12 mouse cellular contexts compared by ENCODE assay signal in the genomic region with DNA sequence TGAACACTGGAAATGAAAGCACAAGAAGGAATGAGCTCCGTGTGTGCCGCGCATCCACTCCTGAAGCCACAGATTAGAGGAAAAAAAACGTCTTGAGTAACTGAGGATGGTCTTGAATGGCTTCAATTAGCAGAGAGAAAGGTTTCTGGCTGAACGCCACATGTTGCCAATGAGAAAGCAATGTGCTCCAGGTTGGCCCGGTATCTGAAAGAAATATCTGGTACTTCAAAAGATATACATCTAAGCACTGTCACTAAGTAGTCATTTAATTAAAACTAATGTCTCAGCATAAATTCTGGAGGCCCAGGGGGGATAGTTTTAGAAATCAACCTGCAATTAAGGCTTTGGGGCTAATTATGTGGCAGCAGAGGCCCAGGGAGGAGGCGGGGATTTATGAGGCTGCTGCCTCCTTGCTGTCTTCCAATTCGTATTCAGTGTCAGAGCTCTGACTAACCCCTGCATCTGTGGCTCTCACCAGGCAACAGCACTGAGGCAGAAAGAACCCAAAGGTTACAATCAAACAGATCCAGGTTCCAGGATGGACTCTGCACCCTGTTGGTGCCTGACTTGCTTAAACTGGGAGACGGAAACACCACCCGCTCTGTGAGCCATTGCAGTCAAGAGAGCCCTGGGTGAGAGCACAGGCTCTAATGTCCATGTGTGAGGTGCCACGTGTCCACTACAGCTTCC.
DNase-seq lines count a peak whose midpoint lies in the region; ATAC-seq and TF ChIP-seq lines count a peak whose summit lies in the region.
"Had no signal": no experiment of that assay in that cellular context is flagged by ENCODE, and none has a peak within 500 bp of the region (broad histone marks: within the 10 kb centered on the region; RNA-seq: fewer than 3 reads in every experiment).

No protein-coding gene starts in this region.

- no peak overlapping the region for H3K4me2 ChIP-seq in intestine, embryonic 16.5 days (ENCODE audit: low read depth, low read length)
- H3K4me2 ChIP-seq: heart, embryonic 12.5 days had no signal

- H3K79me2 ChIP-seq in liver, adult 2 months (ENCODE audit: control insufficient read depth, insufficient read depth, low read length): no peaks in the 10 kb centered on the region; the same call in 1 of the 2 replicates

- no peak overlapping the region for H3K27ac ChIP-seq in cerebellum, adult 2 months (ENCODE audit: insufficient read depth, low read length)
- H3K27ac ChIP-seq in intestine, embryonic 16.5 days (ENCODE audit: low read length): no peak overlapping the region
- no peak overlapping the region for H3K27ac ChIP-seq in liver, adult 2 months (replicated peaks; ENCODE audit: insufficient read depth, low read depth, low read length)
- H3K27ac ChIP-seq: macrophage had no signal

- peak; percentile 45 to 46 for DNase-seq in cerebellum, postnatal 10 days
- no peak for DNase-seq in cerebellum, adult 2 months
- peak; percentile 40 for DNase-seq in MN1 (ENCODE audit: low spot score)
- peak; percentile 87 for DNase-seq in liver, adult 2 months (ENCODE audit: extremely low read depth, low read depth, low spot score)
- no peak for DNase-seq in spleen, postnatal 4 days (ENCODE audit: low spot score in 2 of 2)
- no peak for DNase-seq in cerebellum, adult 9-10 months
- DNase-seq: left cerebral cortex, postnatal 4 days; thymus, postnatal 25 days had no signal

- no peaks in the 10 kb centered on the region for H3K4me1 ChIP-seq in cerebellum, adult 2 months (ENCODE audit: control insufficient read depth, insufficient read depth, low read length)
- 0 out of 2 replicates have a peak, but pooled peaks cover 7% of the 10 kb centered on the region for H3K4me1 ChIP-seq in intestine, embryonic 16.5 days (ENCODE audit: control insufficient read depth, insufficient read depth, low read length)
- peaks cover 8% of the 10 kb centered on the region; the same call in 1 of the 2 replicates for H3K4me1 ChIP-seq in liver, adult 2 months (ENCODE audit: control insufficient read depth, insufficient read depth, low read length)
- H3K4me1 ChIP-seq: heart, embryonic 12.5 days had no signal

- no peak for TF ChIP-seq CTCF in cerebellum, adult 2 months (IDR thresholded peaks at IDR 0.05; ENCODE audit: borderline replicate concordance, insufficient read depth, low read depth, low read length)
- TF ChIP-seq CTCF in liver, adult 2 months (IDR thresholded peaks at IDR 0.05; ENCODE audit: low read depth, low read length): no peak

- no peak overlapping the region for H3K9ac ChIP-seq in intestine, embryonic 16.5 days (ENCODE audit: low read depth, low read length)
- no peak overlapping the region for H3K9ac ChIP-seq in liver, adult 2 months (ENCODE audit: low read depth, low read length)
- H3K9ac ChIP-seq: heart, embryonic 12.5 days had no signal

- WGBS in cerebellum, adult 2 months: 67% methylated on average over 11 of the region's 11 CpGs
- WGBS in intestine, embryonic 16.5 days: 73% methylated on average over 11 of the region's 11 CpGs
- WGBS in liver, adult 2 months: 63% methylated on average over 11 of the region's 11 CpGs

- no peaks in the 10 kb centered on the region for H3K9me3 ChIP-seq in intestine, embryonic 16.5 days (ENCODE audit: control insufficient read depth, low read length)
- H3K9me3 ChIP-seq: heart, embryonic 12.5 days had no signal

- peak; percentile 79 for ATAC-seq in intestine, embryonic 16.5 days
- ATAC-seq in granulocyte monocyte progenitor cell, adult 5-6 weeks (replicated peaks; ENCODE audit: poor library complexity, severe bottlenecking): no peak

- no peaks in the 10 kb centered on the region for H3K27me3 ChIP-seq in cerebellum, adult 2 months (ENCODE audit: control insufficient read depth, insufficient read depth, low read length)
- H3K27me3 ChIP-seq in intestine, embryonic 16.5 days (replicated peaks; ENCODE audit: control insufficient read depth, insufficient read depth, low read length): no peaks in the 10 kb centered on the region
- H3K27me3 ChIP-seq in liver, adult 2 months (ENCODE audit: control insufficient read depth, insufficient read depth, low read length): no peaks in the 10 kb centered on the region
- H3K27me3 ChIP-seq: heart, embryonic 12.5 days had no signal

- H3K36me3 ChIP-seq in intestine, embryonic 16.5 days (ENCODE audit: control insufficient read depth, insufficient read depth, low read length): no peaks in the 10 kb centered on the region
- H3K36me3 ChIP-seq in liver, adult 2 months (ENCODE audit: control insufficient read depth, insufficient read depth, low read length): no peaks in the 10 kb centered on the region
- H3K36me3 ChIP-seq: heart, embryonic 12.5 days had no signal

- H3K4me3 ChIP-seq in cerebellum, adult 2 months (replicated peaks; ENCODE audit: insufficient read depth, low read depth, low read length): no peak overlapping the region
- no peak overlapping the region for H3K4me3 ChIP-seq in intestine, embryonic 16.5 days (ENCODE audit: low read length)
- no peak overlapping the region for H3K4me3 ChIP-seq in liver, adult 2 months (ENCODE audit: insufficient read depth, low read depth, low read length)
- H3K4me3 ChIP-seq: heart, embryonic 12.5 days had no signal

- no peak for TF ChIP-seq POLR2A in cerebellum, adult 2 months (IDR thresholded peaks at IDR 0.05; ENCODE audit: borderline replicate concordance, insufficient read depth, low read length)
- TF ChIP-seq POLR2A in liver, adult 2 months (IDR thresholded peaks at IDR 0.05; ENCODE audit: extremely low read depth, insufficient read depth, low read length): no peak

Comparison
In these comparisons a context has a peak if more than half of its experiments do, and no peak if none do; other contexts are left out.
1. DNase-seq: peak in cerebellum, postnatal 10 days (2 of 2), MN1 (single experiment) and liver, adult 2 months (single experiment); none in cerebellum, adult 2 months (0 of 2), spleen, postnatal 4 days (0 of 2) and cerebellum, adult 9-10 months (single experiment).